Mouse (Mus musculus) embryonic stem cell, embryonic (primary cell): ENCODE measurements at regions not wholly inside any gene's neighbourhood (a gene's known extent, or its start where the extent isn't known, plus 50 kb on each side); places are given as distances from the start of the nearest gene placed in this dataset.

Experiments used
- CTCF ChIA-PET, 4 experiments: fragments of 300-600 bp in 2 of 4; fragments of 350-600 bp in 2 of 4; sonication (Branson Sonifier 250); formaldehyde crosslinking; loops; one replicate each; lab custom pipeline; 2022; ENCODE audit warnings: inconsistent platforms in 2 of 4; lab: Charles Lee
- POLR2A ChIA-PET, 4 experiments: fragments of 300-600 bp in 2 of 4; fragments of 350-600 bp in 2 of 4; sonication (Branson Sonifier 250); formaldehyde crosslinking; loops; one replicate each; lab custom pipeline; 2022; ENCODE audit warnings: antibody characterized with exemption in 4 of 4, inconsistent platforms in 1 of 4; lab: Charles Lee

DNA sequence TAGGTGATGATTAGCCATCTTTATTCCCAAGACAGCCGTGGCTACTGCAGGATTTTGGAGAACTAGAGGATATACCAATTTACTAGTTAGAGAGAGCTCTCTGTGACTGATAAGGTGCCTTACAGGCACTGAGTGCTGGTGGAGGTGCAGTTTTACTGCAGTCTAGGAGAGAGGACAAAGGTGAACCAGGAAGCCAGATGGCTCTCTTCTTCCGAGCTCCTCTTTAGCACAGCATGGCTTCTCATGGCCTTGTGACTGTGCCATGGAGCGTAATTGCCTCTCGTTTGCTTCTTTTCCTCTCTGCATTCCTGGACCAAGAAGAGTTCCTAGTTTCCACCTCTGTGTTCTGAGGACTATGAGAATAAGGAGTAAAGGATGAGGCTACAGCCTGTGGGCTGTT is 100.2 kb upstream of the Gadd45a start:
- POLR2A ChIA-PET = interaction anchor here in 3 of 4 experiments (0.6 to 5.0 kb wide), 11 partner anchors 9 to 1253 kb away, joined by 3 to 22 read pairs (median 6); partner anchors contain the start of gene Gadd45a (in 1 of the 3)

DNA sequence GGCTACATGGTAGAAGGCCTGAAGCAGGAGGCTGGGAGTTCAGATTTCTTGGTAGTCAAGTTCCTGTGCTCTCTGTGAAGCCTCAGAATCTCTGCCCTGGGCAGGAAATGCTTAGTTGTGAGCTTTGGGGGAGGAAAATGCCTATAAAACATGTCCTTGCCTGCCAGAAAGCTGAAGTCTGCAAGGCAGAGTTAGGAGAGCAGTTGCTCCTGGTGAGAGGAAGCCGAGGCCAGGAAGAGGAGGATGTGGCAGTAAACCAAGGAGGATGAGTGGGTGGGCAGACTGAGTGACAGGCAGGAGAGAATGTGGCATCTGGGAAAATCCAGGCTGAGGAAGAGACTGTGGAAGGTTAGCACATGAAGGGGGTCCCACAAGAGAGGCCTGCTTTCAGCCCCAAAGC is 97.7 kb upstream of the Gadd45a start:
- ChIA-PET CTCF (no interaction called here), POLR2A (interaction anchor here in 1 of 4 experiments (1.2 kb wide), 1 partner anchor 12 kb away, joined by 4 read pairs; no protein-coding TSS in a partner anchor)

More for the DNA sequence above, 100.2 kb upstream of the Gadd45a start:
- CTCF ChIA-PET = interaction anchor here in 3 of 4 experiments (0.6 to 2.9 kb wide), 5 partner anchors 24 to 175 kb away, joined by 3 to 8 read pairs (median 3); no protein-coding TSS in a partner anchor

DNA sequence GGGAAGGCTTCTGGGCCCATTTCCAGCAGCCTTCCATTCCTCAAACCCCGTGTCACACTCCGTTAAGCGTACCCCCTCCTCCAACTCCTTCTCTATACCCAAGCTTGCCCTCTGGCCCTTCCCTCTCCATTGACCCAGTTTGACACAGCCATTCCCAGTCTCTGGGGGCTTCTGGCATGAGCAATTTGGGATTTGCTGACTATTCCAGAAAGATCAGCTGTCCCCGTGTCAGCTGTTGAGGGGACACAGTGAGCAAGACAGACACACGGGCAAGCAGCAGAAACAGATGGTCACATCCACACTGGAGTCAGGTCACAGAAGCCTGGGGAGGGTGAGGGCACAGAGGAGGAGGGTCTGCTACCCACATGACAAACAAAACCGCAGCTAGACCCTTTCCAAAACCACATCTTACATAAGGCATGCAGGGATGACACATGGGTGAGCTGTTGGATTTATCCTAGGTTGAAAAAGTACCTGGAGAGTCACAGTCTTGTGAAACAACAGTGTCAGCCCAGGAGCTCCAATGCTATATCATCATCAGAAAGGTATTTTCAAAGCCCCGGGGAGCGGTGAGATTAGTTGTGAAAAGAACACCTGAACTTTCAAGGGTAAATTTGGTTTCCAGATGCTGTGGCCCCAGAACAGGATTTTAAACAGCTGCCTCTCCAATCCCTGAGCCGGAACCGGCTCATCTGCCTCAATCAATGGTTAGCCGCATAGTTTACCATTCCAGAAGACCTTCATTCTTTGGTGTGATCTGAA is 93.5 kb upstream of the Gadd45a start:
- ChIA-PET CTCF (interaction anchor here in 1 of 4 experiments (1.7 kb wide), 1 partner anchor 40 kb away, joined by 3 read pairs; no protein-coding TSS in a partner anchor), POLR2A (interaction anchor here in 2 of 4 experiments (0.9 to 3.4 kb wide), 3 partner anchors 9 to 19 kb away, joined by 3 to 22 read pairs (median 3); no protein-coding TSS in a partner anchor)

DNA sequence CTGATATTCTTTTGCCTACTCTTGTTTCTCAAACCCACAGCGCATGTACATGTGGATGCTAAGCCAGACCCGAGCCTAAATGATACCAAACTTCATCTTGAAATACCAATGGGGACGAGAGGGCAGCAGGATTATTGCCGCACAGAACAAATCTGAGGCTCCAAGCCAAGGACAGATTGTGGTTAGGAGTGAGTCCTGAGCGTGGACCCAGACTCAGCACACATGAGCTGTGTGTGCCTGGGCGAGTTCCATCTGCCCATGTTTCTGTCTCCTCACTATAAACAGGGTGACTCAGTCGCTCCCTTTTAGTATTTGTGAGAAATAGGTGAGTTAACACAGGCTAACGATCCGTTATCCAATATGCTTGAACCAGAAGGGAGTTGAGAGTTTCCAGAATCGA is 92.4 kb upstream of the Gadd45a start:
- ChIA-PET POLR2A (interaction anchor here in 3 of 4 experiments (1.3 to 3.4 kb wide), 6 partner anchors 8 to 95 kb away, joined by 3 to 22 read pairs (median 14); partner anchors contain the start of gene Gadd45a (in 1 of the 3)), CTCF (no interaction called here)

DNA sequence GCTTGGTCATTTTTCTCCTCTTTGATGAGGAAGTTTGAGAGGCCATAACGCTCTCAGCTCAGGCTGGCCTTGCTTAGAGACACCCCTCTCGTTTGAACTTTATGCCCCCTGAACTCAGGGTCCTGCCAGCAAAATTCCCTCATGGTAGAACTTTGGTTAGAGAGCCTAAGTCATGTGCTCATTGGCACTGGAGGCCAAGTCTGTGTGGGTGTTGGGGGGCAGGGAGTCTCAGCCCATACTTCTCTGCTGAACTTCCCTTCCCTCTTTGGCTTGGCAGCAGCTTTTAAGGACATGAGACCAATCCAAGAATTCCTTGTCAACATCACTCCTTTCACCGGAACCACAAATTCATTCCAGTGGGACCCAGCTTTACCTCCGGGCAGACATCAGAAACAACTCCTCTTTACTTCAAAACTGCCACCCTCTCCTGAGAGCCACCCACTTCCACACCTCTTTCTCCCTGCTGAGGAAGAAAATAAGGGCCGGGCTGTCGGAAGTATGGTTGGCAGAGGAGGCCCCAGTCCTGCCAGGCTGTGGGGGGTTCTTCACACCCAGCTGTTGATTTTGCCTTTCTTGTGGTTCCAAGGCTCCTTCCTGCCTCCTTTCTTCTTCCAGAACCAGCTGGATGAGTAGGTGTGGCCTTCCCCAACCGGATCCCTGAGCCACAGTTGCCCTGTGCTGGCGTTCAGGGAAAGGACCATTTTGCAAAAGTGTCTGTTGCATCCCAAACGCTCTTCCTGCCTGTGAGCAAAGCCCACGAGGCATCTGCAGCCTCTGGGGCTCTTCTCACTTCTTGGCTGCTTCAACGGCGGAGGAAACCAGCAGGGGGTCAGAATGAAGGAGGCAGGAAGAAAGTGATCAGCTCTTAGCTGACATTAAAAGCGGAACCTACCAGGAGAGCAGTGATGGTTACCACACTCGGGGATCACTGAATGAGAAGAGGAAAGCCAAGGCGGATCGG is 91.5 kb upstream of the Gadd45a start:
- POLR2A ChIA-PET = interaction anchor here in 3 of 4 experiments (0.5 to 3.4 kb wide), 17 partner anchors 9 to 260 kb away, joined by 3 to 22 read pairs (median 4); partner anchors contain the start of gene Gadd45a (in 1 of the 3)
- CTCF ChIA-PET = interaction anchor here in 2 of 4 experiments (0.7 to 1.0 kb wide), 2 partner anchors 16 to 91 kb away, joined by 3 read pairs; partner anchors contain the start of gene Gadd45a (in 1 of the 2)

DNA sequence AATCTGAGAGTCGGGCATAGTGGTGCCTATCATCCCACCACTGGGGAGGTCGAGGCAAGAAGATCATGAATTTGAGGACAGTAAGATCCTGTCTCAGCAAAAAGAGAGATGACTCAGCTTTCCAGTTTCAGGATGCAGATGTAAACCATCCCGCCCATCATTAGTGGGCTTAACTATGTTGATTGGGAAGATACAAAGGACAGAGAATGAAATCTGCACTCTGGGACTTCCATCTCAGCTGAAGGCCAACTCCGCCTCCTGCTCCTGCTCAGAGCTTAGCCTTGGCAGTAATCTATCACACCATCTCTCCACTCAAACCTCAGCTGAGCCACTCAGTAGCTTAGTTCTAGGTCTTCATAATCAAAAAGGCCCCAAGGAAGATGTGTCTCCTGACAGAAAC is 90.5 kb upstream of the Gadd45a start:
- CTCF ChIA-PET = interaction anchor here in 2 of 4 experiments (0.7 to 1.4 kb wide), 2 partner anchors 30 to 90 kb away, joined by 3 to 4 read pairs; partner anchors contain the start of gene Gadd45a (in 1 of the 2)
- POLR2A ChIA-PET = interaction anchor here in 3 of 4 experiments (0.5 to 3.4 kb wide), 15 partner anchors 10 to 145 kb away, joined by 3 to 22 read pairs (median 5); partner anchors contain the start of gene Gadd45a (in 1 of the 3)

DNA sequence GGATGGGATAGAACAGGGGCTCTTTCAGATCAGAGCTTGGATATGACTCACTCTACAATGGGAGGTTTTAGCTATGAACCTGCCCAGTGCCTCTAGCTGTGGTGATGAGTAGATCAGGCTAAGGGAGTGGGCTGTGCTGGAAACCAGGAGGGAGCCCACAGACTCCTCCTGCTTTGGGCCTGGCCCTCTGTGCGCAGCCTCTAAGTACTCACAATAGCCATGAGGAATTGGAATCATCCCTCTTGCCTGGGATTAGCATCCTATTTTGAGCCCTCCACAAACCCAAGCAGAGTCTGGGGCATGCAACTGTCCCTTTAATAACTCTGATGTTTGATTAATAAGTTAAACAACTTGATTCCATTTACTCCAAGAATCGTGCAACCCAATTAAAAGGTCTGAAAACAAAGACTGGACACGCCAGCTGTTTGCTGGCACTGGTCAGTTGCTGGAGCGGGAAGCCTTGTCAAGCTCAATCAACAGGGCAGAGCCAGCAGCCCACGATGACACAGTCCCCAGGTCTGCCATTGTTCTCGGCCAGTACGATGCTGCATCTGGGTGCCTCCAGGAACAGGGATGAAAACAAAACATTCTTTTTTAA is 88.6 kb upstream of the Gadd45a start:
- CTCF ChIA-PET = interaction anchor here in 1 of 4 experiments (0.8 kb wide), 1 partner anchor 13 kb away, joined by 3 read pairs; no protein-coding TSS in a partner anchor
- POLR2A ChIA-PET = interaction anchor here (0.5 to 2.1 kb wide), 16 partner anchors 10 to 193 kb away, joined by 3 to 14 read pairs (median 4); partner anchors contain the start of gene Gadd45a (in 1 of the 4)

DNA sequence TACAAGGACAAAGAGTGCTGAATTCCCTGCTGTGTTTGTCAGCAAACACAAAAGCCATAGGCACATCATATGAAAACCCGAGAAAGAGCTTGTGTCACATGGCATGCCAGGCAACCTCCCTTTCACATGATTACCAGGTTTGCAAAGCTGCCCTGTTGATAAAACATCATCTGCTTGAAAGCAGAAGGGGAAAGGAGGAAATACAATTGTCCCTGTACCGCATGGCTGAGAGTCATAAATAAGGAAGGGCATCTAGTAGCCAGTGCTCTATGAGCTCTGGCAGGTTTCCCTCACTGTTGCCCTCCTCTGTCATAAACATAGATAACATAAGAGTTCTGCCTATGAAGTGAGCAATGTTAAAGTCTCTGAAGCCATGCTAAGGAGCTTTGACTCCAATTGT is 86.8 kb upstream of the Gadd45a start:
- CTCF ChIA-PET = interaction anchor here in 2 of 4 experiments (0.5 to 1.0 kb wide), 2 partner anchors 73 to 86 kb away, joined by 3 read pairs; no protein-coding TSS in a partner anchor
- POLR2A ChIA-PET = interaction anchor here in 2 of 4 experiments (0.8 to 2.2 kb wide), 4 partner anchors 10 to 19 kb away, joined by 3 to 12 read pairs (median 4); no protein-coding TSS in a partner anchor

DNA sequence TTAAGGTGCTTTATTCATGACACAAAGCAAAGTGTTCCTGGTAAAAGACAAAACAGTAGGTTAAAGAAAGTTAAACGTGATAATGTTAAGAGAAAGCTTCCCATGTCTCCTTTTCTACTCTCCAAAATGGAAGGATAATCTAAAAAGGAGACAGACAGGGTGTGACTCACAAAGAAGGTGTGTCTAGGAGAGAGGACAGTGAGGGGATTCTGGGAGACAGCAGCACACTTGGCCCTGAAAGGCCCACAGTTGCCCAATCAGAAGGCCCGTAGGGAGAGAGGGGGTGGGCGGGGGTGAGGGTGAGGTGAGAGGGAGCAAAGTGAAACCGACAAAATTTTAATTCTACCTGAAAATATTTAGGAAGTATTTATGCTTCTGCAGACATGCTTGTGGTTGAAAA is 85.8 kb upstream of the Gadd45a start:
- ChIA-PET POLR2A (interaction anchor here in 1 of 4 experiments (0.8 to 2.2 kb wide), 2 partner anchors 9 to 15 kb away, joined by 3 to 12 read pairs; no protein-coding TSS in a partner anchor), CTCF (interaction anchor here in 1 of 4 experiments (1.0 kb wide), 1 partner anchor 85 kb away, joined by 3 read pairs; no protein-coding TSS in a partner anchor)

DNA sequence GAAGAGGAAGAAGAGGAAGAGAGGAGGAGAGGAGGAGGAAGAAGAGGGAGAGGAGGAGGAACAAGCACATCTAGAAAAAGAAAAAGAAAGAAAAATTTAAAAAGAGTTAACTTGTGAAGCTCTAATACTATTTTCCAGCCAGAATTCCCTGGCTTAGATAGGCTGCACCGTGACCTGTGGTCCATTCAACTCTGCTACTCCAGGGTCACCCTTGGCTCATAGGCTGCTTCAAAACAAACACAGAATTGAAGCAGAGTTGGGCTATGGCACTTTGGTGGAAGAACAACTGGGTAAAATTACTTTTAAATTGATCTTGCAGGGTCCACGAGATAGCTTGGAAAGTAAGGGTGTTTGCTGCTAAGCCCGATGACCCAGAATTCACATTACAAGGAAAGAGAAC is 79.0 kb upstream of the Gadd45a start:
- ChIA-PET POLR2A (interaction anchor here in 1 of 4 experiments (1.1 to 1.6 kb wide), 4 partner anchors 10 to 101 kb away, joined by 3 to 6 read pairs (median 3); no protein-coding TSS in a partner anchor), CTCF (interaction anchor here in 1 of 4 experiments (0.7 kb wide), 1 partner anchor 201 kb away, joined by 3 read pairs; no protein-coding TSS in a partner anchor)

DNA sequence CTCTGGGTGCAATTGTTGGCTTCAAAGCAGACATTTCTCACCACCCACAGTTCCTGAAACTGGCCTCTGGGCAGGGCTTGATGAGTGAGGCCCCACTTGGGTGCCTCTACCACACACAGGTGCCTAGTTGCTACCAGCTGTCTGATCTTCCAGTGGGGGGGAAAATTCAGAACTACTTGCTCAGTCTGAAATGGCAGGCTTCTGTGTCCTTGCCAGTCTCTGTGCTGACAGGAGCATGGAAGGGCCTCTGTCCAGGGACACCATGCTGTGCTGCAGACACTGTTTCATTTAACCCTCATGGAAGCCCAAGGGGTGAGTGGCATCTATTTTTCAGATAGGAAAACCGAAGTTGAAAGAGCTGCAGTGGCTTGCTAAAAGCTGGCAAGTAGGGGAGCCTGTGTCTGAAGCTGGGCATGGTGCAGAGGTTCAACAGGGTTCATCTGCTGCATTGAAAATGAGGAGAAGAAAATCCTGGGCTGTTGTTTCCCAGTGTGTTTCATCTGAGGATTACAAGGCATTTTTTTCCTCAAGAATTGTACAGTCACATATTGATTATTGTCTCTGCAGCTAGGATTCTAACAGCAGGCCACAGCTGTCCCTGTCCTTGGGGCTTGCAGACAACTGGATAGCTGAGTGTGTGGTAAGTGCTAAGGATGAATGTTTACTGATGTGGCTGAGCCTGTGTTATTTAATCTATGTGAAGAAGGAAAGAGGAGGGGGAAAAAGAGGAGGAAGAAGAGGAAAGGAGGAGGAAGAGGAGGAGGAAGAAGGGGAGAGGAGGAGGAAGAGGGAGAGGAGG is 78.4 kb upstream of the Gadd45a start:
- POLR2A ChIA-PET = interaction anchor here in 2 of 4 experiments (1.0 to 4.8 kb wide), 9 partner anchors 11 to 151 kb away, joined by 3 to 71 read pairs (median 3); partner anchors contain the start of genes Gadd45a (in 1 of the 2) and Serbp1 (in 1 of the 2)
- CTCF ChIA-PET = interaction anchor here in 2 of 4 experiments (0.6 to 0.7 kb wide), 2 partner anchors 66 to 202 kb away, joined by 3 read pairs; no protein-coding TSS in a partner anchor

DNA sequence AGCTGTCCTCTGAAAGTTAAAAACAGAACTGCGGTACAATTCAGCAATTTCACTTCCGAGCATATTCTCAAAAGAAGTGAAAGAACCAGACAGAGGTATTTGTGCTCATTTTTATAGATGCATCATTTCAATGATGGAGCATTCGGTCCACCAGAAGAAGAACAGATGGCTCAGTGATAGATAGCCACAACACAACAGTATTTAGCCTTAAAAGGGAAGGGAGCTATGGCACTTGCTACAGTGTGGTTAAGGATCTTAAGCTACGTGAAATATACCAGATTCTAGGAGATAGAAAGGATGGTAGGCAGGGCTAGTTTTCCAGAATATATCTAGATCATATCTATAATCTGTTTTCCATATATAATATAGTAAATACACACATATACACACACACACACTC is 77.5 kb upstream of the Gadd45a start:
- POLR2A ChIA-PET = interaction anchor here in 3 of 4 experiments (0.5 to 5.4 kb wide), 21 partner anchors 9 to 412 kb away, joined by 3 to 100 read pairs (median 4); partner anchors contain the start of genes Gadd45a (in 2 of the 3), Gng12 (in 1 of the 3) and Serbp1 (in 1 of the 3)
- CTCF ChIA-PET = interaction anchor here in 1 of 4 experiments (1.1 kb wide), 1 partner anchor 31 kb away, joined by 3 read pairs; no protein-coding TSS in a partner anchor

DNA sequence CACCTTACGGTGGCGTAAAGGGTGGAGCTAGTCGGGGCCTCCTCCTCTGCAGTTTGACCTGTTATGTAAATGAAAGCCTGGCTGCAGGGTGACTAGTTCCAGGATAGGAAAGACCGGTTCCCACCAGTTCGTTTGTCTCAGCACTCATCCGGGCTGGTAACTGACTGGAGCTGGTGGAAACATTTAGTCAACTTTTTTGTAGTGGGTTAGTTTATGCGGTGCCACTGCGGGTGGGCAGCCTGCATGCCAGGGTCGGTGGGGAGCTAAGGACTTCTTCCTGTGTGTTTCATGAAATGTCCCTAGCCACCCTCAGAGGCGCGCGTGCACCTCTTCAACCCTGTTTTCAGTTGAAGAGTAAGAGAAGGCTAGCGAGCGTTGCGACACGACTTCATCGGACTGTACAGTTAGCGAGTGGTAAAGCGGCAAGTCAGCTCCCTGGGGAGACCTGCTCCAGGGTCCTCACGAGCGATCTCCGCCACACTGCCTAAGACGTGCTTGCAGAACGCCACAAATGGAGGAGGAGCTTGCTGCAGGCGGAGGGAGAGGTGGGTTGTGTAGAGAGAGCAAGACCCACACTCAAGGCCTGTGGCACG is 76.5 kb upstream of the Gadd45a start:
- CTCF ChIA-PET = interaction anchor here (0.6 to 1.8 kb wide), 11 partner anchors 9 to 77 kb away, joined by 3 to 7 read pairs (median 4); partner anchors contain the start of gene Gadd45a (in 1 of the 4)
- POLR2A ChIA-PET = interaction anchor here (0.6 to 5.4 kb wide), 72 partner anchors 8 to 217 kb away, joined by 3 to 100 read pairs (median 4); partner anchors contain the start of genes Gadd45a (in 3 of the 4) and Gng12 (in 2 of the 4)

DNA sequence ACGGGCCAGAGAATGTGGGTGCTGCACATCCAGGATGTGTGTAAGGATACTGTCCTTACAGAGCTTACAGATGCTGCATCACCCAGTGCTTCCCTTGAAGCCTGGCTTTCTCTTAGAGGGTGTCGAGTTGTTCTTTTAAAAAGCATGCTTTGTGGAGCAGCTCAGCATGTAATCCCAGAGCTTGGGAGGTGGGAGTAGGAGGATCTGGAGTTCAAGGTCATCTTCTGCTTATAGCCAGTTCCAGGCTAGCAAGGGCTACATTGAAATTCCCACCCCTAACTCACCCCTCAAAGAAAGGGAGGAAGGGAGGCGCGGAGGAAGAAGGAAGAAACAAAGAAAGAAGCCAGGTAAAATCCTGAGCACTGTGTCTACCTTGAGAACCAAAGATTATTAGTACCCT is 76.0 kb upstream of the Gadd45a start:
- ChIA-PET CTCF (interaction anchor here (0.6 to 2.6 kb wide), 11 partner anchors 8 to 77 kb away, joined by 3 to 9 read pairs (median 4); partner anchors contain the start of gene Gadd45a (in 1 of the 4)), POLR2A (interaction anchor here (0.6 to 5.4 kb wide), 73 partner anchors 7 to 217 kb away, joined by 3 to 100 read pairs (median 4); partner anchors contain the start of genes Gadd45a (in 3 of the 4) and Gng12 (in 2 of the 4))

DNA sequence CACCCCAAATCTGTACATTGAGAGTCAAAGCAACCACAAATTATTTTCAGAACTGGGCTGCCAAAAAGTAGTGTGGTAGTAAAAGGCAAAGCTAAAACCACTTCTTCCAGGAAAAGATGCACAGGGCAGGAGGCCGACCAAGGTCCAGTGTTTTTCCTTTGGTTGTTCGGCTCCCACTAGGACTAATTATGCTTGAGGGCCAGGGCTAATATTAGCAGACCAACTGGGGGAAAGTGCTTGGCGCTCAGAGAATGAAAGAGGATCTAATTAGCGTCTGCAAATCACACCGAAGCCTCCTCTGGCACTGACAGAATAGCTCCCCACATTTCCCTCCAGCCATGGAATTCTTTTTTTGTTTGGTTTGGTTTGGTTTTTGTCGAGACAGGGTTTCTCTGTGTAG is 75.1 kb upstream of the Gadd45a start:
- POLR2A ChIA-PET = interaction anchor here (0.5 to 5.4 kb wide), 32 partner anchors 8 to 261 kb away, joined by 3 to 100 read pairs (median 6); partner anchors contain the start of genes Gadd45a (in 4 of the 4) and Gng12 (in 1 of the 4)
- CTCF ChIA-PET = interaction anchor here in 2 of 4 experiments (1.2 to 2.6 kb wide), 3 partner anchors 16 to 76 kb away, joined by 3 to 9 read pairs (median 3); no protein-coding TSS in a partner anchor
